Mouse (Mus musculus) thymus, adult 2 months (tissue): ENCODE measurements around the gene Fbxl15. TPM values are rescaled to one million over a fixed set of nuclear protein-coding genes. Genes with fewer than 3 reads are reported as not detected.

Experiments
- DNase-seq: peaks from one replicate; pipeline ENCODE4 v3.0.0; 2021
- H3K27ac ChIP-seq: fragments of 200-500 bp; 2 replicates; pipeline ENCODE4 v1.5.1; 2012; ENCODE audit warnings: low read length, control low read depth; ENCODE audit not compliant: control insufficient read depth, insufficient read depth
- H3K27me3 ChIP-seq: fragments of 200-500 bp; 2 replicates; pipeline ENCODE4 v1.6.1; 2012; ENCODE audit warnings: mild to moderate bottlenecking, low read length, moderate library complexity, mixed read lengths; ENCODE audit not compliant: control insufficient read depth, insufficient read depth
- H3K36me3 ChIP-seq: fragments of 200-500 bp; 2 replicates; pipeline ENCODE4 v1.6.1; 2012; ENCODE audit warnings: mild to moderate bottlenecking, low read length, moderate library complexity; ENCODE audit not compliant: control insufficient read depth, insufficient read depth
- H3K4me1 ChIP-seq: fragments of 200-500 bp; replicated peaks from 2 replicates; pipeline ENCODE4 v1.6.1; 2012; ENCODE audit warnings: low read length; ENCODE audit not compliant: control insufficient read depth, insufficient read depth
- H3K4me3 ChIP-seq: fragments of 200-500 bp; 2 replicates; pipeline ENCODE4 v1.5.1; 2012; ENCODE audit warnings: mild to moderate bottlenecking, low read length, control low read depth, moderate library complexity; ENCODE audit not compliant: control insufficient read depth, insufficient read depth
- CTCF ChIP-seq: fragments of 200-500 bp; IDR thresholded peaks from 2 replicates; pipeline ENCODE4 v1.5.1; 2012; ENCODE audit warnings: mild to moderate bottlenecking, control low read depth, low read length, moderate library complexity, borderline replicate concordance; ENCODE audit not compliant: control insufficient read depth, poor library complexity, insufficient read depth; ENCODE audit errors: extremely low read depth
- POLR2A ChIP-seq: fragments of 200-500 bp; IDR thresholded peaks from 2 replicates; pipeline ENCODE4 v1.6.1; 2012; ENCODE audit warnings: mild to moderate bottlenecking, low read length, control low read depth, moderate library complexity; ENCODE audit not compliant: control insufficient read depth, poor library complexity, insufficient read depth; ENCODE audit errors: extremely low read depth
- WGBS: fragments of 180-500 bp; shearing (Covaris S2); methylation state at CpG from one replicate; pipeline ENCODE4 v1.1.7; 2018; 5-methylcytosine and 5-hydroxymethylcytosine counted together
- polyA plus RNA-seq: library from polyadenylated mRNA; depleted of rRNA; stranded (reverse); fragments of >200 nt; gene quantifications from 2 replicates; pipeline ENCODE4 v1.2.3, GENCODE M21; 2012; rRNA removed

Gene Fbxl15
- polyA plus RNA-seq, result 13.5 and 15.2 TPM in 2 replicates

- no peak within 1 kb of the TSS for H3K27ac ChIP-seq
- WGBS, result under 1% methylated on average over 81 of the region's 81 CpGs
- peak; percentile 83 for DNase-seq
- H3K27me3 ChIP-seq, result no peaks in the 10 kb centered on the region; the same call in 1 of the 2 replicates
- no peaks in the 10 kb centered on the region for H3K36me3 ChIP-seq
- TF ChIP-seq CTCF (peak; percentile 56; the same call in 1 of the 2 replicates), POLR2A (peak; percentile 68)
- peak within 1 kb of the TSS; percentile 77 for H3K4me3 ChIP-seq
- peaks cover 21% of the 10 kb centered on the region for H3K4me1 ChIP-seq
These were observed at the start of gene Fbxl15 for GRCm38 (mm10) chr19:46328081-46329030. TSS of gene Fbxl15 (plus strand) at chr19:46328184.

GRCm38 (mm10) chr19:46282081-46282849 is 45.7 kb upstream of the Fbxl15 start:
- no peak for TF ChIP-seq POLR2A
- TF ChIP-seq CTCF, result no peak
- Histone ChIP-seq H3K27me3 (no peaks in the 10 kb centered on the region), H3K27ac (peak overlapping the region; percentile 88), H3K36me3 (peaks cover 26% of the 10 kb centered on the region), H3K4me3 (no peak overlapping the region), H3K4me1 (peaks cover 26% of the 10 kb centered on the region)
- DNase-seq, result peak; percentile 33
- 19% methylated on average over 11 of the region's 11 CpGs for WGBS

GRCm38 (mm10) chr19:46284686-46285085 is 43.3 kb upstream of the Fbxl15 start:
- Histone ChIP-seq H3K27ac (no peak overlapping the region), H3K4me3 (no peak overlapping the region), H3K27me3 (no peaks in the 10 kb centered on the region), H3K4me1 (peaks cover 26% of the 10 kb centered on the region), H3K36me3 (peaks cover 26% of the 10 kb centered on the region)
- 95% methylated on average over 4 of the region's 4 CpGs for WGBS
- TF ChIP-seq POLR2A, result no peak
- TF ChIP-seq CTCF, result no peak
- no peak for DNase-seq

GRCm38 (mm10) chr19:46285631-46286030 is 42.4 kb upstream of the Fbxl15 start:
- Histone ChIP-seq H3K27me3 (no peaks in the 10 kb centered on the region), H3K36me3 (peaks cover 26% of the 10 kb centered on the region), H3K4me3 (no peak overlapping the region), H3K27ac (no peak overlapping the region), H3K4me1 (peaks cover 26% of the 10 kb centered on the region)
- DNase-seq, result no peak
- no peak for TF ChIP-seq POLR2A
- no peak for TF ChIP-seq CTCF
- 97% methylated on average over 7 of the region's 7 CpGs for WGBS

GRCm38 (mm10) chr19:46286047-46286446 is 41.9 kb upstream of the Fbxl15 start:
- no peak for DNase-seq
- Histone ChIP-seq H3K36me3 (peaks cover 26% of the 10 kb centered on the region), H3K4me3 (no peak overlapping the region), H3K4me1 (peaks cover 26% of the 10 kb centered on the region), H3K27me3 (no peaks in the 10 kb centered on the region), H3K27ac (no peak overlapping the region)
- 98% methylated on average over 6 of the region's 6 CpGs for WGBS
- TF ChIP-seq POLR2A (no peak), CTCF (no peak)

- Histone ChIP-seq H3K36me3 (peaks cover 26% of the 10 kb centered on the region), H3K27me3 (no peaks in the 10 kb centered on the region), H3K27ac (no peak overlapping the region), H3K4me3 (no peak overlapping the region), H3K4me1 (peaks cover 21% of the 10 kb centered on the region)
- no peak for DNase-seq
- no peak for TF ChIP-seq CTCF
- TF ChIP-seq POLR2A, result no peak
- WGBS, result 89% methylated on average over 3 of the region's 3 CpGs
These were observed 41.1 kb upstream of the Fbxl15 start for GRCm38 (mm10) chr19:46286926-46287325.
